Mouse (Mus musculus): ENCODE results near the gene Exd2. TPM values are rescaled to one million over a fixed set of nuclear protein-coding genes. Genes with fewer than 3 reads are reported as not detected.
A peak's percentile ranks its signal among the peaks of the same experiment; 100 is the strongest.

Exd2 gene
- total RNA-seq, 2 experiments from 2014 or later = 10.0 to 10.9 TPM

DNA sequence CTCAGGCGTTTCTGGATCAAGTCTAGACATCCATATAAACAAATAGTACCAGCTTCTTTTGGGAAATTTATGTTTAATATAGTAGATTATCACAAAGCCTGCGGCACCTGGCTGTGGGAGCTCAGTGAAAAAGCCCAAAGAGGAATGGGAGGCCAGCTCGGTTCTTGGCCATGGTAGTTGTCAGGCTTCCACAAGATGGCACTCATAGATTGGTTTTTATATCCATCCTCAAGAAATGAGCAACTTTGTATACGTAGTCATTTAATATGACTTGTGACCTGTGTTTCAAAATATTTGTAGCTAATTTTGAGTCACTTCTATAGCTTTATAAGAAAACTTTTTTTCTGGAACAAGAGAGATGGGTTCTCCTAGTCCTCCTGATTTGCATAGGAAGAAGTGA is 35.5 kb downstream of the Exd2 start:
- DNase-seq = no peak

DNA sequence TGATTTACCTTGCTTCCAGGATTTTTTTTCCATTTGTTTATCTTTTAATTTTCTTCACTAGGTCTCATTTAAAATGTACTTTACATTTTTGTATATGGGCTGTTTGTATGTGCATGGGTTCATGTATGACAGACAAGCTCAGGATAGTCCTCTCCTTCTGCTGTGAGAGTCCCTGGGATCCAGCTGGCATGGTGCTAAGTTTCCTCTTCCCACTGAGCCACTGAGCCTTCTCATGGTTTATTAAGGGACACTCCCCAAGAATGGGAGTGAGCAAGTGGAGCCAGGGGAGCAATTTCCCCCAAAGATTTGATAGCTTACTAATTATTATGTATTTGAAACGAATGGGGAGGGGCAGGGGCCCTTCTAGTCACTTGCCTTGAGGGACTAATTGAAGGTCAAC is 37.6 kb downstream of the Exd2 start:
- no peak for DNase-seq

DNA sequence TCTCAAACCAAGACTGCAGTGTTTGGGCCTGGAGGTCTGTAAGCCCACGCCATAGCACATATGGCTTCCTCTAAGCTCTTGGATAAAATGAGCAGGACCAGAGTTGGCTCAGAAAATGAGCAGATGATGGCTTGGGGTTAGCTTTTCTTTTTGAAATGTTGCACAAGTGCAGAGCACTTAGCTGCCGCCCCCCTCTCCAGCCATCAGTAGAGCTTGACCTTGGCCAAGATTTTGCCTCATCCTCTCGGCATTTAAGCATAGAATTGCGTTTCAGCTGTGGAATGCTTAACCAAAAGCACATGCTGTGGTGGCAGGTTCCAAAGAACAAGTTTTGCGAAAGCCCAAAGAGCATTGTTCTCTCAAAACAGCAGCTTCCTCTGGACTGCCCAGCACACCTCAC is 41.8 kb downstream of the Exd2 start:
- peak; percentile 34 for DNase-seq

DNA sequence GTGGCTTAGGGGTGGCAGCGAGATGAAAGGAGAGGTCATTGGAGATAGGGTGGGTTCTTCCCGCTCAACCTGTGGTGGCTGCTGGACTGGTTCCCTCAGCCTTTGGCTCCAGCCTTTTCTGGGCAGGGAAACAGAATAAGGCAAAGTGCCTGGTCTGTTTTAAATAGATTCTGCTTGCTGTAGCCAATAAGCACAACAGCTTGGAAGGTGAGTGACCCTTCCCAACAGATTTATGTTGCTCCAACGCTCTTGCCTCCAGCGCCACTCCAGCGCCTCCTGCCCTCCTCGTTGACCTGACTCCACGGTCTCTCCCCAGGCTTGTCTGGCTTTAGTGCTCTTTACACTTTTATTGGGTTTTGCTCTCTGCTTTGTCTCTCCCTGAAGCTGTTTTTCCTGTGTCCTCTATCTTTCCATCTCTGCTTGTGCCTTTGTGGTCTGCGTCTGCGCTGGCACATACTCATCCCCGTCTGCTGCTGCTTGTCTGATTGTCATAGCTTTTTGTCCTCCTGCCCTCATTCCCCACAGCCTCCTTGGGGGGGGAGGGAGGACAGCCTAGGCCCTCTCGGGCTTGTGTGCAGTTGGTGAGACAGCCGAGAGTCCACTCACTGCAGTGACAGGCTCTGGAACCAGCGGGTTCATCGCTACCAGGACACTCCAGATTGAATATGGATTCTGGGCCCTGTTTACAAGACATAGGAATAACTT is 44.3 kb downstream of the Exd2 start:
- DNase-seq = peak; percentile 44

DNA sequence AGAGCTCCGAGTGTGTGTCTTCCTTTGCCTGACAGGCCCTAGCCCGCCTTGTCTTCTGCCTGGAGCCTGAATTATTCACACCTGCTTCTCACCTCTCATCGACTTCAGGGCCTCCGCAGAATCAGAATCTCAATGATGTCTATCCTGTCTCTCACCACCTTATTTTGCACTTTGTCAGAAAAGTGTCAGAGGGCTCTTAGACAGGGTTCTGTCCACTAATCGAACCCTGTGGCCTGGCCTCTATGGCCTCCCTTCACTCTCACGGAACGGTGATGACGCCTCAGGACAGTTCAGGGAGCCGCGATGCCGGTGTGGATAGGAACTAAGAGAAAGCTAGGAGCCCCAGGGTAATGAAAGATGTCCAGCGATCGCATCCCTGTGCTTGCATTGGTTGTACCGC is 55.1 kb downstream of the Exd2 start, which contains the start of gene Galnt16:
Gene Galnt16 (plus strand): TSS at position 301 of the 400 bp plus-strand sequence.
- no peak for DNase-seq

DNA sequence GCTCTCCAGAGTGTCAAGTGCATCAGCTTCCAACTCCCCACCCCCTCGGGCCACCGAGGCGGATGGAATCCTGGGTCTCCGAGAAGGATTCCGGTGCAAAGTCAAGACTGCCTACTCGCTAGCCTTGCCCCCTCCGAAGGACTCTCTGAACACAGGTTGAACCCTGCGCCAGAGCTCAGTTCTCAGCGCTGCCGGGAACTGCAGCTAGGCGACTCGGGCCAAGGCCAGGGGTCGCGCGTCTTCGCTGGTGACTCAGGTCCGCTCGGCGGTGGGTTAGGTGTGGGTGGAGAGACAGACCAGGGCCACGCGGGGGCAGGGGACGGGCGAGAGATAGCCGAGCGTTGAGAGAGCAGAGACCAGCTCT is 55.5 kb downstream of the Exd2 start:
- peak; percentile 32 for DNase-seq

DNA sequence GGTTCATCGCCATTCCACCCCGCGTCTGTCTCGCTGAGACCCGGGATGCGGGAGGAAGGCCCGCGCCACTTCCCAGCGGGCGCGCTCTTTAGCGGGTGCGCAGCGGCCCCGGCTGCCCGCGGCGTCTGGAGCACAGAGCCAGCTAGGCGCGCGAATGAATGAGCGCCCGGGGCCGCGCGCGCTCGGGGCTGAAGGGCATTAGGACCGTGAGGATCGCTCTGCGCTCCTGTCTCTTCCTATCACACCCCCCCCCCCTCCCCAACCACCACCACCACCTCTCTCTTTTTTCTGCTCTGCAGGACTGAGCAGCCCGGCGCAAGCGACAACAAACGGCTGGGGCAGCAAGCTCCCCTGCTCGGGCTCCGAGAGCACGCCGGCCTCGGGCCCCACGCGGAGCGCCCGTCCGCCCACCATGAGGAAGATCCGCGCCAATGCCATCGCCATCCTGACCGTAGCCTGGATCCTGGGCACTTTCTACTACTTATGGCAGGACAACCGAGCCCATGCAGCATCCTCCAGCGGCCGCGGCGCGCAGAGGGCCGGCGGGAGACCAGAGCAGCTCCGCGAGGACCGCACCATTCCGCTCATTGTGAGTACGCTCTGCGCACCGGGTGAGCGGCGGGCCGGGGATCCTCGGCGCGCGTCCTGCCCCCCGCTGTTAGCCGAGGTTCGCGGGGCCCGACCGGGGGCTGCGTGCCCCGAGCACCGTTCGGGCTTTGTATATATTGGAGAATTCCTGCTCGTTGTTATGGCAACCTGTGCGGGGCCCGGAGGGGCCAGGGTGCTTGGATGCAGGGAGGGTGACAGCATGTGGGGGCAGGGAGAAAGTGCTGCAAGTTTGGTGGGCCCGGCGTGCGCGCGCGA is 56.1 kb downstream of the Exd2 start:
- peak; percentile 41 for DNase-seq

DNA sequence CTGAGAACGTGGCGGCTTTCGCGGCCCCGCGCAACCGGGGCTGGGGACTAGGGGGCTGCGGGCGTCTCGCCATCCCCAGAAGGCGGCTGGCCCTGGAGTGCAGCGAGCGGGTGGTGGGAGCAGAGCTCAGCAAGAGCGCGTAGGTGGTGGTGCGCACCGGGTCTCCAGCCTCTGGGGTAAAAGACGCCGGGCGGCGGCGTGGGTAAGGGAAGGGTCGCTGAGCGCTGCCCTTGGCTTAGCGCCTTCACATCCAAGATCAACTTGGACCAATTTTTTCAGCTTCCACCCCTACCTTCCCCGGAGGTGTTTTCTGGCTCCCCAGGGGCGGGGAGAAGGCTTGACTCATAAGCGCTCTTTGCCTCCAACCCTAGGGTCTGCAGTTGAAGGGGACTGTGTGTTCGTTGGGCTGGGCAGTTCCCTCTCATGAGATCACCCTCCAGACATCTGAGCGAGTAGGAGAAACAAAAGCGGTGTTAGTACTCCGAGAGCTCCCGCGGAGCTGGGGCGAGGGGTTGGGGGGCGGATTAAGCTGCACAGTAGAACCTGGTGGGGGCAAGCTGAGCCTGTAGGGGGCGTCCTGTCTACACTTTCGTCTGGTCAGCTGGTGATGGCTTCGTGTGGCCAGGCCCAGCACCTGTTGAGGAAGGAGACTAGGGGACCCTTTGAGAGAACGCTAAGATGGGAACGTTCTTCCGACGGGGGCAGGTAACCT is 56.9 kb downstream of the Exd2 start:
- peak; percentile 72 for DNase-seq

DNA sequence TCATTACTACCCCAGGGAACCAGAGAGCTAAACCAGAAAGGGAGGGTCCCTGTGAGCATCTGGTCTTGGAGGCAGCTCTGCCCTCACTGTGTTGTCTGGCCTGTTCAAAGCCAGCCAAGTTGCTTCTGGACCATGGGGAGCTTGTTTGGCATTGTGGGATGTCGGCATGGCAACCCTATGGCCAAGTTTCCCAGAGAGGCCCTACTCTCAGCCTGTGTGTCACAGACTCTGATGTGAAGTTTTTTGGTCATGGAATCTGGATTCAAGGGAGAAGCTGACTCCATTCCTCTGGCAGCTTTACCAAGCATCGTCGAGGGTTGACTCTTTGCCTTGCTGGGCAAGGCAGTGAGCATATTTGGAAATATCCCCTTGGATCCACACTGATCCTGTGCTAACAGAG is 59.1 kb downstream of the Exd2 start:
- peak; percentile 44 for DNase-seq

DNA sequence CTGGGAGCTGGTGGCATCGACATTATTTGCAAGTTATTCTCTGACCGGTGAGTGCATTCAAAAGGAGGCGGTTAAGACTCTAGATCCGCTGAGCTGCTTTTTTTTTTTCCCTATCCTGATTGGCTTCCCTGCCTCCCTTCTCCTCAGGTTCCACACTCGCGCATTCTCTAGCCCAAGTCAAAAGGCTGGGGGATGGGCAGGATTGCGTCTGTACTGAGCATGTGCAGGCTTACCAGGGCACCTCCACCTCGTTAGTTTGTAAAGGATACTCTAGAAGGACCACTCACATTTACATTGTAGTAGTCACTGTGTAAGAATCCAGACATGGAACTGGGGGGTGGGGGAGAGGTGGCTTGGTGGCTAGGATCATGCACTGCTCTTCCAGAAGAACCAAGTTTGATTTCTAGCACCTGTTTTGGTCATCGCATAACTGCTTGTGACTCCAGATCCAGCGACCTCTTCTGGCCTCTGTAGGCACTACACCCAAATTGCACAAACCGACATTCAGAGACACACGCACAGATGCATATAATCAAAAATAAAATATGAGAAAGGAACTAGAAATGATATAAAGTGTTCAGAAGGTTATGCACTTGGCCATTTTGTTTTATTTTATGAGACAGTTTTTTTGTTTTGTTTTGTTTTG is 61.5 kb downstream of the Exd2 start:
- no peak for DNase-seq

DNA sequence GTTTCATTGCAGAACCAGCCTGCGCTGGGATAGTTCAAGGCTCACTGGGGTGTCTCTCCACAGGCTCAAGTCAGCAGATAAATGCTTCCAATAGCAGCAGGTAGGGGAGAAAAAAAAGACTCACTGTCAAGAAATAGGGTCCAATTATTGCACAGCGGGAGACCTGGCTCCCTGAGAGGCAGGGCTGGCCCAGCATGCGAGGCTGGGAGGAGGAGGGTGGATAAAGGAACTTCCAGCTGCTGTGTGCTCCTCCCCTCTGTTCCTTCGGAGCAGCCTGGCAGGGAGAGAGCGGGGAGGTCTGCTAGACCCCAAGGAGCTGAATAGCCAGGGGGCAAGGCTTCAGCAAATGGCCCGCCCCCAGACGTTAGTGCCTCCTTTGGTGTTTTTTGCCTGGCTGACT is 62.6 kb downstream of the Exd2 start:
- DNase-seq = no peak

DNA sequence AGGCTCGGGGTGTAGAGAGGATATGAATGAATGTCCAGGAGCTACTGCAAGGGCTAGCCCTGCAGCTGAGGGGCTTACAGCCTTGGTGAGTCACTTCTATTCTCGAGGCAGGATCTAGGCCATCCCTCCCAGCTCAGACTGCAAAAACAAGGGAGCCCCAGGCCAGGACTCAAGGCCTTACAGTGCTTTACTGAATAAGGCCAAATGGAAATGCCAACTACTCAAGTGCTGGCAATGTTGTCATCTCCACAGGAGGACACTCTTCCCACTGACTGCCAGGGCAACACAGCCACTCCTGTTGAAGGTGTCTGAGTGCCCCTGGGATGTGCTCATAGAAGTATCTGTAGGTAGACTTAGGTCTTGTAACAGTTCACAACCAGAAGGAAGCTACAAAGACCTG is 63.6 kb downstream of the Exd2 start:
- DNase-seq = no peak

DNA sequence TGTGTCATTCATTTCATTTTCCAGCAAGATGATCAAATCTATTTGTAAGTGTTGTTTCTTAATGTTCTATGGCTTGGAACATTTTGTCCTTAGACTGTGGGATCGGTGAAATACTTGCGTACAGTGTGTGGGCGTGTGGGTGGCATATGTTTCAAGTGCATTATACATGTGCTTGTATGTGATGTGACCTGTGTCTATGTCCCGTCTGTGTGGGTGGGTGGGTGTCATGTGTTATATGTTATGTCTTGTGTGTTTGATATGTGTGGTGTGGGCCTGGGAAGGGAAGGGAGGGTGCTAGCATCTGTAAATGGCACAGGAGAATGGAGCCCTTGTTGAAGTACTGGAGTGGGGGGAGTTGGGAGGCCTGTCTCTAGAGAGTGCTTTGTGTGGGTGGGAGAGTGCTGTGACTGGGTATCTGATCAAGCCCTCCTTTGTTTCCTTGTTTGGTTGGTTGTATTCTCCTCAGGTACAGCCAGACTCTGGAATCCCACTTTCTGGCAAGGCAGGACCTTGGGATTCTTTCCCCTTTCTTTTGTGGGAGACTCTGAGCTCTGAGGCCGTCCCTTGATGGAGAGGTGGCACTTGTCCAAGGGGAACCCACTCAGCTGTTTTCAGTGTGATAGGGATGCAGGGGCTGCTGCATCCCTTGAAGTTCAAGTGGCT is 65.0 kb downstream of the Exd2 start:
- no peak for DNase-seq

DNA sequence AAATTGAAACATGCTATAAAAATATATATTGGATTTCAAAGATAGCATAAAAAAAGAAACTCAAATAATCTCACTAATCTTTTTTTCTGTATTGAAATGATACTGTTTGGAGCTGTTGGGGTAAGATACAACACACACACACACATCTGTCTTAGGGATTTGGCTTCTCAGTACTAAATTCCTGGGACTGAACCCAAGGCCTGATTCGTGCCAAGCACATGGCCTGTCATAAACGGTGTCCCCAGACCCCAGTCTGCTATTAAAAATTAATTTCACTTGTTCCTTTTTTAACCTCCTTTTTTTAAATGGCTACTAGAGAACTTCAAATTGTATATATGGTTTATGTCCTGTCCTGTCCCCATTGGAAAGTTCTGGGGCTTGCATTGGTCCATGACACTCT is 67.2 kb downstream of the Exd2 start:
- peak; percentile 43 for DNase-seq

DNA sequence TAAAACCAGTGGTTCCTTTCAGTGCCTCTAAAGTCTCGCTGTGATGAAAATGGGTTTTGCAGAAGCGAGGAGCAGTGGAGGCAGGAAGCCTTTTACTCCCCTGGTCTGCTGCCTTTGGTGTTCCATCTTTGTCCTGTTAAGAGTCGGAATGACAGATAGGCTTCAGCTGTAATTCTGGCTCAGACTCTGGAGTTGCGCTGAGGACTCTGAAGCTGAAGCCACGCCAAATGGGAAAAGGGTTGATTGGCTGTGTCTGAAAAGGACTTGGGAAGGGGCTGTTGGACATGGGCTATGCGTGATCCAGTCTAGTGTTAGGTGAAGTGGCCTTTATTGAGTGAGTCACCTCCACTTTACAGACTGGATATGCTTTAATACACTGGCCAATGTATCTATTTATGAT is 67.7 kb downstream of the Exd2 start:
- peak; percentile 30 for DNase-seq

DNA sequence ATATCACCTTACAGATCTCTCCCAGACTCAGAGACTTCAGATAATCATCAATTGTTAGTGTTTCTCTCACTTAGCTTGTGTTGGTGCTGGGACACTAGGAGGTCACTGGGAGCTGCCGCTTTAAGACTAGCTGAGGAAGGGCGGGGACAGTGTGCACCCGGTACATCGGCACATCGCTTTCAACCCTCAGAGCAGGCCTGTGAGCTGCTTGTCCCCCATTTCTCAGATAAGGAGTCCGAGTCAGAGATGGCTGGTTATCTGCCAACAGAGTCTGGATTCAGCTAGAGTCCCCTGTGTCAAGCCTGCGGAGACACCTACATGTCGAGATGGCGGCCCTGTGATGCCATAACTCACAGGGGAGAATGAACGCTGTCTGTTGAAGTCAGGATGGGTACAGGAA is 68.7 kb downstream of the Exd2 start:
- no peak for DNase-seq

DNA sequence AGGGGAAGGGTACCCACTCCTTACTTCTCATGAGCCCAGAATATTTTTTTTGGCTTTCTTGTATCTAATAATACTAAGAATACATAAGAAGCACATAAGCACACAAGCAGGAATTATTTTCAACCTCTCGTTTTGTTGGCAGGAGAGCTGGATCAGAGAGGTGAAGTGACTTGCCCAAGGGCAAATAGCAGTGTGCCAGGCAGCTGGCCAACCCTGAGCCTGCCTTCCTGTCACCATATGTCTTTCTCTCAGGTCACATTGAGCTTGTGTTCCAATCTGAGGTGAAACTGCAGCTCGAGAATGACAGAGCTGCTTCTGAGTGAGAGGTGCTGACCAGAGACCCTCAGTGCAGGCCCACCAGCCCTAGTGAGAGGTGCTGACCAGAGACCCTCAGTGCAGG is 71.0 kb downstream of the Exd2 start:
- DNase-seq = no peak

DNA sequence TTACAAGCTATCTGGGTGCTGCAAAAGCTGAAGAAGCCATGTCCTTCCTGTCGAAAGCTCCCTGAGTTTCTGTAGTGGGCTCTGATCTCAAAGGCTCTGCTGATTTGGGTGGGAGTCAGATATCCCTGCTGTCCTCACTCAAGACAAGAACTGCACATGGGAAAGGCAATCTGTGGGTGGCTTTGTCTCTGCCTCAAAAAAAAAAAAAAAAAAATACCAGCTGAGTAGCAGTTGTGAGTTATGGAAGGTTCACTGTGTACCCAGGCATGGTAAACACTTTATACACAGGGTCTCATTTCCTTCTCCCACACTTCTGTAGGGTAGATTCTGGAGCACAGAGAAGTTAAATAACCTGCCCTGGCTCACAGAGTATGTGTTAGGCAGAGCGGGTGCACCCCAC is 74.4 kb downstream of the Exd2 start:
- DNase-seq = no peak

DNA sequence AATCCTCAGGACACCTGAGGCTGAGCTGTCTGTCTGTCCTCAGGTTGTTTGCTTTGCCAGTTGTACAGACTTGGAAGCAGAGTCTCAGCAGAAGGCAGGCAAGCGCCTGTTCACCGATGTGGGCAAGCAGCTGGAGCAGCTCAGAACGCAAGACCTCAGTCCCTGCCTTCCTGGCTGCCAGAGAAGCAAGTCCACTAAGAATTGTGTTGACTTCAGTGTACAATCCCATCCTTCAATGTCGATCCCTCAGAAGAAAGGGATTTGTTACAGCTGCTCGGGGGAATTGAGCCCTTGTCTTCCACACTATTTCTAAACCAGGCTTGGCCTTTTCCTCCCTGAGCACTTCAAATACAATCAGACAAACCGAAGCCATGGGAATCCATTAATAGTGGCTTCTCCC is 75.4 kb downstream of the Exd2 start:
- no peak for DNase-seq

DNA sequence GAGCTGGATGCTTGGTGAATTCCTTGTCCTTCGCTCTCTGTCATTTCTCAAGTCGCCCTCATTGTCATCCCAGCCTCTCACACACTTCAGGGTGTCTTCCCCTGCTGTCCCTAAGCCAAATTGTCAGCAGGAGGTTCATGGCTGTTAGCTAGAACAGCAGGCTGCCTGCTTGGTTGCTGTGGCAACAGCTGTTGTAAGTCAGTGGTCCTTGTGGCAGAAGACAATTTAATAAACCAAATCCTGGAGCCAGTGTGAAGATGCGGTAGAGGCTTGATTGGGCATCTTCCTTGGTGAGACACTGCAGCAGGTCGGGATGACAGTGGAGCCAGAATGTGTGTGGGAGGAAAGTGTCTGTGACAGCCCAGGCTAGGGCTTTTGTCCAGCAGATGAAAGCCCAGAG is 82.4 kb downstream of the Exd2 start:
- no peak for DNase-seq

DNA sequence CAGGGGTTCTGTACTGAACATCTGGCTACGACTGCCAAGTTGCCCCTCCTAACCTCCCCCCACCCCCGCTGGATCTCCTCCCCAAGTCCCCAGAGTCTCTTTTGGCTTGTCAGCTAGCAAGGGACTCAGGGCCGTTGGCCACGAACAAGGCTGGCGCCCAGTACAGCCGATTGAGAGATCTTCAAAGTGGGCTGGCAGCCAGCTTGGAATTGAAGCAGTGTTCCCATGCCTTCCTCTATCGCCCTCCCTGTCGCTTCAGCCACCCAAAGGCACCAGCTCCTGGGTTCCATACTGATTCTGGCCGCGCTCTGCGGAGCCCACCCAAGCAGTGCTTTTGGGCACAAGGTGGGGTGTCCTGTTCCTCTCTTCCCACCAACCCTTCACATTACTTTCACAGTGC is 86.8 kb downstream of the Exd2 start:
- DNase-seq = peak; percentile 73

Measured in heart, postnatal 4 days (tissue).